Mouse (Mus musculus) stomach, embryonic 16.5 days (tissue): ENCODE measurements at regions not wholly inside any gene's neighbourhood (a gene's known extent, or its start where the extent isn't known, plus 50 kb on each side); places are given as distances from the start of the nearest gene placed in this dataset.

Experiments
- ATAC-seq: fragments of 200-750 bp; cut with Nextera tagmentation; 2 replicates; pipeline ENCODE4 v1.8.0; 2017; ENCODE audit warnings: moderate number of reproducible peaks, moderate TSS enrichment; ENCODE audit not compliant: insufficient read depth, low FRiP score
- H3K27ac ChIP-seq: fragments of 300-500 bp; sonication (generic); 2 replicates; pipeline ENCODE4 v1.5.1; 2014; ENCODE audit warnings: low read length
- H3K27me3 ChIP-seq: fragments of 300-500 bp; sonication (generic); 2 replicates; pipeline ENCODE4 v1.6.1; 2014; ENCODE audit warnings: low read length, control low read depth, mixed read lengths; ENCODE audit not compliant: control insufficient read depth, insufficient read depth
- H3K36me3 ChIP-seq: fragments of 300-500 bp; sonication (generic); 2 replicates; pipeline ENCODE4 v1.6.1; 2014; ENCODE audit warnings: low read length; ENCODE audit not compliant: control insufficient read depth, insufficient read depth
- H3K4me1 ChIP-seq: fragments of 300-500 bp; sonication (generic); 2 replicates; pipeline ENCODE4 v1.6.1; 2014; ENCODE audit warnings: low read length, control low read depth, mixed read lengths; ENCODE audit not compliant: control insufficient read depth, insufficient read depth
- H3K4me2 ChIP-seq: fragments of 300-500 bp; sonication (generic); 2 replicates; pipeline ENCODE4 v1.6.1; 2014; ENCODE audit warnings: low read depth, low read length, mixed read lengths
- H3K4me3 ChIP-seq: fragments of 300-500 bp; sonication (generic); replicated peaks from 2 replicates; pipeline ENCODE4 v1.5.1; 2014; ENCODE audit warnings: mild to moderate bottlenecking, low read length
- H3K9ac ChIP-seq: fragments of 300-500 bp; sonication (generic); 2 replicates; pipeline ENCODE4 v1.6.1; 2014; ENCODE audit warnings: low read length
- H3K9me3 ChIP-seq: fragments of 300-500 bp; sonication (generic); replicated peaks from 2 replicates; pipeline ENCODE4 v1.6.1; 2016; ENCODE audit warnings: low read length, control low read depth; ENCODE audit not compliant: control insufficient read depth
- WGBS: fragments of 180-500 bp; shearing (Covaris S2); extraction: QIAGEN DNeasy Blood & Tissue Kit; methylation state at CpG from one replicate; pipeline ENCODE4 v1.1.7; 2014; 5-methylcytosine and 5-hydroxymethylcytosine counted together

GRCm38 (mm10) chr8:82702044-82702443 is 71.9 kb downstream of the Zfp330 start:
- H3K27ac ChIP-seq = no peak overlapping the region
- H3K9me3 ChIP-seq = no peaks in the 10 kb centered on the region
- H3K4me2 ChIP-seq = no peak overlapping the region
- no peaks in the 10 kb centered on the region; the same call in 1 of the 2 replicates for H3K4me1 ChIP-seq
- no peaks in the 10 kb centered on the region for H3K36me3 ChIP-seq
- WGBS = 73% methylated on average over 1 of the region's 1 CpGs
- no peak overlapping the region for H3K9ac ChIP-seq
- no peak overlapping the region for H3K4me3 ChIP-seq
- H3K27me3 ChIP-seq = no peaks in the 10 kb centered on the region
- no peak for ATAC-seq

DNA sequence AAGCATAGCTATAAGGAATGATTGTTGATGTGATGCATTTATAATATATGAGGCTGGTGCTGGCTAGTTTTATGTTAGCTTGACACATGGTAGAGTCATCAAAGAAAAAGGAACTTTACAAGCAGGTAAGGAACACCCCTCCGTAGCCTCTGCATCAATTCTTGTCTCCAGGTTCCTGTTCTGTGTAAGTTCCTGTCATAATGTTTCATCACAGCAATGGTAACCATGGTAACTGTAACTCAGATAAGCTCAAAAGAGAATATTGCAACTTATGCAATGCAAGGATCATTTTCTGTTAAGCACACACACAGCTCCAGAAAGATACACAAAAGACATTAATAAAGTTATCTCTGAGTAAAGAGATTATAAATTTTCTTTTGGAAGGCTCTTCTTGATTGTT is 73.5 kb downstream of the Zfp330 start:
- no peaks in the 10 kb centered on the region for H3K27me3 ChIP-seq
- no peak overlapping the region for H3K4me2 ChIP-seq
- no peak for ATAC-seq
- H3K9me3 ChIP-seq = no peaks in the 10 kb centered on the region
- H3K27ac ChIP-seq = no peak overlapping the region
- WGBS = 63% methylated on average over 1 of the region's 1 CpGs
- H3K4me3 ChIP-seq = no peak overlapping the region
- no peak overlapping the region for H3K9ac ChIP-seq
- no peaks in the 10 kb centered on the region; the same call in 1 of the 2 replicates for H3K4me1 ChIP-seq
- H3K36me3 ChIP-seq = no peaks in the 10 kb centered on the region

GRCm38 (mm10) chr8:82699221-82699620 is 74.7 kb downstream of the Zfp330 start:
- Histone ChIP-seq H3K9ac (no peak overlapping the region), H3K9me3 (no peaks in the 10 kb centered on the region), H3K4me2 (no peak overlapping the region), H3K36me3 (no peaks in the 10 kb centered on the region), H3K27me3 (no peaks in the 10 kb centered on the region), H3K4me1 (no peaks in the 10 kb centered on the region; the same call in 1 of the 2 replicates), H3K27ac (no peak overlapping the region), H3K4me3 (no peak overlapping the region)
- WGBS = 67% methylated on average over 2 of the region's 2 CpGs
- ATAC-seq = no peak

DNA sequence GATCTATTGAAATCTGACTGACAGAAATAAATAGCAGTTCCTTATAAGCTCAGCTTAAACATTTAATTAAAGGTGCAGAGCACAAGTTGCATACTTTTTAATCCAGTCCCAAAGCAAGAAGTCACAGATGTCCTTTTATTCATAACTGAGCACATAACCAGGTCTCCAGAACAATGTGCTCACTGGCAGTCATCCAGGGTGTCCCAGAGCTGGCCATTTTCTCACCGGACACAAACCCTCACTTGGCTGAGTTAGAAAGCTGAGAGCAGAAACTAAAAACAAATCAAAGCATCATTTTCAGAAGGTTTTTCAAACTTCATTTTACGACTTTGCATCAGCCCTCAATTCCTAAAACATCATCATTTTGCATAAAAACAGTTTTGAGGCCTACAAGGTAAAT is 75.9 kb downstream of the Zfp330 start:
- no peak for ATAC-seq
- H3K4me3 ChIP-seq = no peak overlapping the region
- no peak overlapping the region for H3K27ac ChIP-seq
- 43% methylated on average over 2 of the region's 2 CpGs for WGBS
- H3K9ac ChIP-seq = no peak overlapping the region
- H3K4me1 ChIP-seq = no peaks in the 10 kb centered on the region; the same call in 1 of the 2 replicates
- H3K9me3 ChIP-seq = no peaks in the 10 kb centered on the region
- H3K27me3 ChIP-seq = no peaks in the 10 kb centered on the region
- no peaks in the 10 kb centered on the region for H3K36me3 ChIP-seq
- no peak overlapping the region for H3K4me2 ChIP-seq

GRCm38 (mm10) chr8:82693086-82693485 is 80.9 kb downstream of the Zfp330 start:
- no peak for ATAC-seq
- Histone ChIP-seq H3K9ac (no peak overlapping the region), H3K27ac (no peak overlapping the region), H3K4me2 (no peak overlapping the region), H3K9me3 (no peaks in the 10 kb centered on the region), H3K27me3 (no peaks in the 10 kb centered on the region), H3K4me3 (no peak overlapping the region), H3K36me3 (no peaks in the 10 kb centered on the region), H3K4me1 (no peaks in the 10 kb centered on the region)
- 78% methylated on average over 3 of the region's 3 CpGs for WGBS

DNA sequence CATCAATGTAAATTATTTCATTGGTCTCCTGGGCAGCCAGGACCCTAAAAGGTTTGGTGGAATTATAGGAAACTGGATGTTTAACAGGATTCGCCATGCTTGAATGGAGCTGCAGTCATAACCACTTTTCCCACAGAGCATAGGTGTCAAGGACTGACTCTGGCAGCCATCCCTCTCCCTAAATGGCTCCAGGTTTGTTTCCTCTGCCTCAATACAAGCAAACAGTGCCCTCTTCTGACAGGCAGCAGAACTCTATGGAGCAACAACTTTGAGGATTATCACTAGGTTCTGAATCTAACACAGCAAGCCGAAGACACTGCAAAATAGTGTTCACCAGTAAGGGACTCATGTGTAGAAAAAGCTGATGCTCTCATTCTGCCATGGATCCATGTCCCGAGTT is 84.6 kb downstream of the Zfp330 start:
- H3K9me3 ChIP-seq = no peaks in the 10 kb centered on the region
- H3K9ac ChIP-seq = no peak overlapping the region
- no peak for ATAC-seq
- H3K4me3 ChIP-seq = no peak overlapping the region
- H3K4me1 ChIP-seq = no peaks in the 10 kb centered on the region
- H3K36me3 ChIP-seq = no peaks in the 10 kb centered on the region
- no peaks in the 10 kb centered on the region for H3K27me3 ChIP-seq
- H3K27ac ChIP-seq = no peak overlapping the region
- H3K4me2 ChIP-seq = no peak overlapping the region
- WGBS = 56% methylated on average over 3 of the region's 3 CpGs

DNA sequence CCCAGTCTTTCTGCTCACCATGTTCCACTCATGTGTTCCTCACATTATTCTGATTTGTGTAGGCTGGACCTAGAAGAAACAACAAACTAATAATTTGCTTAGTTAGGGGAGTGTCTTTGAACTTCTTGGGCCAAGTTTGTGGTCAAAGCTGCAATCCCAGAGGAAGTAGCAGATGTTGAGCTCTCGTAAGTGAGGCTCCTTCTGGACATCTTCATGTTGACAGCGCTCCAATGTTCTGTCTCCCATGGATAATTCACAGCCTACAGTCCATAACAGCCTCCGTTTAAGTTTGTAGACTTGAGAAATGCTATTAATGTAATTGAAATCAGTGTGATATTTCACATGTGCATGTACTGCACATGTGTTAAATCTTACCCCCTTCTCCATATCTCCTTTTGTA is 88.0 kb downstream of the Zfp330 start:
- H3K4me2 ChIP-seq = no peak overlapping the region
- no peaks in the 10 kb centered on the region for H3K9me3 ChIP-seq
- no peak overlapping the region for H3K9ac ChIP-seq
- no peaks in the 10 kb centered on the region for H3K4me1 ChIP-seq
- no peak for ATAC-seq
- WGBS = 60% methylated on average over 3 of the region's 3 CpGs
- H3K4me3 ChIP-seq = no peak overlapping the region
- no peaks in the 10 kb centered on the region for H3K36me3 ChIP-seq
- no peaks in the 10 kb centered on the region for H3K27me3 ChIP-seq
- no peak overlapping the region for H3K27ac ChIP-seq

DNA sequence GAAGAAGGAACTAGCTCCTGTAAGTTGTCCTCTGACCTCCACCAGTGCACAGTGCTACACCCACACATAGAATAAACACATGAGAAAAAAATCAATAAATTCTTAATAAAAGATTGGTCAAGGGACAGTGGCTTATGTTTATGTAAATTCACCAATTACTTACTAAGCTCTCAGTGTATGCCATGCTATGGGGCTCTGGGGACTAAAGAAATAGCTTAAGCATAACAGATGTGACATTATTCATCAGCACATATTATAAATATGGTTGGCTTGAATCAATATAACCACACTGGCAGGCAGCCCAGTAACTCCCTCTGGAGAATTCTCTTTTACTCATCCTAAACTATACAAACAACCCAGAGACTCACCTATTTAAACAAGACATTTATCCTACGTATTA is 95.2 kb downstream of the Zfp330 start:
- no peak overlapping the region for H3K9ac ChIP-seq
- no peak overlapping the region for H3K27ac ChIP-seq
- no peaks in the 10 kb centered on the region for H3K27me3 ChIP-seq
- H3K4me2 ChIP-seq = no peak overlapping the region
- H3K4me3 ChIP-seq = no peak overlapping the region
- H3K4me1 ChIP-seq = no peaks in the 10 kb centered on the region
- no peaks in the 10 kb centered on the region for H3K9me3 ChIP-seq
- H3K36me3 ChIP-seq = no peaks in the 10 kb centered on the region
- no peak for ATAC-seq
- 41% methylated on average over 1 of the region's 1 CpGs for WGBS

DNA sequence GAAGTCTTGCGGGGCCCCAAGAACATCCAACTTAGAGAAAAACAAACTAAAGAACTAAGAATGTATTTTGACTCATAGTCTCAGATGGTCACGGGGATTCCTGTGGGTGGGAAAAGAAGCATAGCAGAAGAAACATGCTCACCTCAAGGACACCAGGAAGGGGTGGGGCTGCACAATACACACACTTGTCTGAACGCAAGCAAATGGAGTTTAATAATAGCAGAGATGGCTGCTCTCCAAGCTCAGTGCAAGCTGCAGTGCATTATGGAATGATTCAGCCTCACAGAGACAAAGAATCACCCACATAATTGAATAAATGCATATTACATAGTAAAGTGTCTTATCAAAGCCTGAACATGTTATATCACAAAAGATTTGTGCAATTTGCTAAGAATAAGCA is 96.2 kb downstream of the Zfp330 start:
- H3K4me2 ChIP-seq = no peak overlapping the region
- no peaks in the 10 kb centered on the region for H3K9me3 ChIP-seq
- no peaks in the 10 kb centered on the region for H3K36me3 ChIP-seq
- no peaks in the 10 kb centered on the region for H3K4me1 ChIP-seq
- H3K27me3 ChIP-seq = no peaks in the 10 kb centered on the region
- no peak for ATAC-seq
- H3K9ac ChIP-seq = no peak overlapping the region
- no peak overlapping the region for H3K4me3 ChIP-seq
- no peak overlapping the region for H3K27ac ChIP-seq
- WGBS = 62% methylated on average over 3 of the region's 3 CpGs

DNA sequence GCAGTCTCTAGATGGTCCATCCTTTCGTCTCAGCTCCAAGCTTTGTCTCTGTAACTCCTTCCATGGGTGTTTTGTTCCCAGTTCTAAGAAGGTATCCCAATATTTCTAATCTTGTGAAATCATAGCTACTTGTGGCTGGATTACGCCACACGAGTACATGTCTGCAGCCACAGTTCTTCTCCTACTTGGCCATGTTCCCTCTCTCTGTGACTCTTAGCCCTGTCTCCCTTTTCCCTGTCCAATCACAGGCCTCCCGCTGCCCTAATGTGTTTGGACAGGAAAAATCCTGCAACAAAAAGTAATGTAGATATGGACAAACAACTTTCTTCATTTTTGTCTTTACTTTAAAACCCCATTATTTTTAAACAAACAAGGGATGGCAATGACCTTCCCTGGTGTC is 104.7 kb downstream of the Zfp330 start:
- no peaks in the 10 kb centered on the region for H3K4me1 ChIP-seq
- no peak overlapping the region for H3K27ac ChIP-seq
- no peak overlapping the region for H3K4me3 ChIP-seq
- H3K4me2 ChIP-seq = no peak overlapping the region
- ATAC-seq = no peak
- no peaks in the 10 kb centered on the region for H3K9me3 ChIP-seq
- WGBS = 81% methylated on average over 4 of the region's 4 CpGs
- no peak overlapping the region for H3K9ac ChIP-seq
- no peaks in the 10 kb centered on the region for H3K36me3 ChIP-seq
- H3K27me3 ChIP-seq = no peaks in the 10 kb centered on the region
